Mouse (Mus musculus) heart, embryonic 16.5 days (tissue): ENCODE data around the gene Gnb5. TPM values are rescaled to one million over a fixed set of nuclear protein-coding genes. Genes with fewer than 3 reads are reported as not detected.

ENCODE experiments used
- ATAC-seq: fragments of 200-750 bp; cut with Nextera tagmentation; replicated peaks from 2 replicates; pipeline ENCODE4 v1.8.0; 2017; ENCODE audit warnings: moderate number of reproducible peaks; ENCODE audit not compliant: insufficient read depth, low FRiP score; ENCODE audit errors: extremely low read depth
- H3K27ac ChIP-seq: fragments of 300-500 bp; sonication (generic); 2 replicates; pipeline ENCODE4 v1.5.1; 2014; ENCODE audit warnings: mild to moderate bottlenecking, low read length, control low read depth, moderate library complexity
- H3K27me3 ChIP-seq: fragments of 300-500 bp; sonication (generic); 2 replicates; pipeline ENCODE4 v1.6.1; 2014; ENCODE audit warnings: low read length, mixed read lengths; ENCODE audit not compliant: control insufficient read depth, insufficient read depth
- H3K36me3 ChIP-seq: fragments of 300-500 bp; sonication (generic); 2 replicates; pipeline ENCODE4 v1.6.1; 2014; ENCODE audit not compliant: control insufficient read depth, insufficient read depth
- H3K4me1 ChIP-seq: fragments of 300-500 bp; sonication (generic); 2 replicates; pipeline ENCODE4 v1.6.1; 2014; ENCODE audit warnings: low read length, mixed read lengths; ENCODE audit not compliant: control insufficient read depth, insufficient read depth
- H3K4me2 ChIP-seq: fragments of 300-500 bp; sonication (generic); 2 replicates; pipeline ENCODE4 v1.6.1; 2014; ENCODE audit warnings: low read depth, mild to moderate bottlenecking, control low read depth, low read length
- H3K4me3 ChIP-seq: fragments of 300-500 bp; sonication (generic); 2 replicates; pipeline ENCODE4 v1.5.1; 2014; ENCODE audit warnings: mild to moderate bottlenecking, control low read depth, low read length
- H3K9ac ChIP-seq: fragments of 300-500 bp; sonication (generic); 2 replicates; pipeline ENCODE4 v1.6.1; 2014; ENCODE audit warnings: low read length, control low read depth
- H3K9me3 ChIP-seq: fragments of 300-500 bp; sonication (generic); replicated peaks from 2 replicates; pipeline ENCODE4 v1.6.1; 2016; ENCODE audit warnings: low read length; ENCODE audit not compliant: control insufficient read depth
- WGBS: fragments of 180-500 bp; shearing (Covaris S2); extraction: QIAGEN DNeasy Blood & Tissue Kit; methylation state at CpG from one replicate; pipeline ENCODE4 v1.1.7; 2014; 5-methylcytosine and 5-hydroxymethylcytosine counted together
- polyA plus RNA-seq: library from polyadenylated mRNA; unstranded; fragments of >200 nt; fragmentation: Nextera tagmentation; extraction: Ambion mirVana; gene quantifications from 2 replicates; pipeline ENCODE4 v1.2.1, GENCODE M21; 2015

Gene Gnb5
- polyA plus RNA-seq, 1 experiment from 2014 or later, result 66.9 TPM

GRCm38 (mm10) chr9:75313832-75314516 lies 7.9 kb downstream of the Gnb5 start:
- WGBS, result under 1% methylated on average over 52 of the region's 52 CpGs
- ATAC-seq, result peak; percentile 88

GRCm38 (mm10) chr9:75314517-75315105 lies 8.5 kb downstream of the Gnb5 start:
- Histone ChIP-seq H3K27ac (peak overlapping the region; percentile 87), H3K9me3 (no peaks in the 10 kb centered on the region), H3K4me2 (peak overlapping the region; percentile 88), H3K36me3 (no peaks in the 10 kb centered on the region), H3K9ac (peak overlapping the region; percentile 87), H3K4me3 (peak overlapping the region; percentile 88), H3K4me1 (peaks cover 19% of the 10 kb centered on the region), H3K27me3 (no peaks in the 10 kb centered on the region)
- 4% methylated on average over 22 of the region's 22 CpGs for WGBS
- ATAC-seq, result no peak

More at GRCm38 (mm10) chr9:75313832-75314516, 7.9 kb downstream of the Gnb5 start:
- Histone ChIP-seq H3K36me3 (no peaks in the 10 kb centered on the region), H3K4me2 (peak overlapping the region; percentile 88), H3K27ac (peak overlapping the region; percentile 87), H3K4me1 (peaks cover 14% of the 10 kb centered on the region), H3K4me3 (peak overlapping the region; percentile 88), H3K27me3 (no peaks in the 10 kb centered on the region), H3K9me3 (no peaks in the 10 kb centered on the region), H3K9ac (peak overlapping the region; percentile 87)

GRCm38 (mm10) chr9:75315238-75315637 lies 9.2 kb downstream of the Gnb5 start:
- Histone ChIP-seq H3K36me3 (no peaks in the 10 kb centered on the region), H3K4me1 (peaks cover 24% of the 10 kb centered on the region), H3K9me3 (no peaks in the 10 kb centered on the region), H3K27me3 (no peaks in the 10 kb centered on the region), H3K4me3 (peak overlapping the region; percentile 88), H3K9ac (peak overlapping the region; percentile 87; the same call in 1 of the 2 replicates), H3K27ac (no peak overlapping the region), H3K4me2 (peak overlapping the region; percentile 88)
- 65% methylated on average over 3 of the region's 3 CpGs for WGBS
- ATAC-seq, result no peak

GRCm38 (mm10) chr9:75316771-75317170 lies 10.7 kb downstream of the Gnb5 start:
- 89% methylated on average over 6 of the region's 6 CpGs for WGBS
- H3K4me1 ChIP-seq, result peaks cover 24% of the 10 kb centered on the region

GRCm38 (mm10) chr9:75318196-75318595 lies 12.1 kb downstream of the Gnb5 start:
- Histone ChIP-seq H3K27ac (no peak overlapping the region), H3K9me3 (no peaks in the 10 kb centered on the region), H3K4me2 (no peak overlapping the region), H3K9ac (no peak overlapping the region), H3K4me1 (peaks cover 24% of the 10 kb centered on the region), H3K36me3 (no peaks in the 10 kb centered on the region), H3K4me3 (no peak overlapping the region), H3K27me3 (no peaks in the 10 kb centered on the region)
- ATAC-seq, result no peak
- WGBS, result 91% methylated on average over 2 of the region's 2 CpGs

More at GRCm38 (mm10) chr9:75316771-75317170, 10.7 kb downstream of the Gnb5 start:
- no peak overlapping the region for H3K4me2 ChIP-seq
- H3K27me3 ChIP-seq, result no peaks in the 10 kb centered on the region
- no peak overlapping the region for H3K27ac ChIP-seq
- no peaks in the 10 kb centered on the region for H3K9me3 ChIP-seq
- ATAC-seq, result no peak
- no peak overlapping the region for H3K4me3 ChIP-seq
- no peak overlapping the region for H3K9ac ChIP-seq
- no peaks in the 10 kb centered on the region for H3K36me3 ChIP-seq

- Histone ChIP-seq H3K27me3 (no peaks in the 10 kb centered on the region), H3K36me3 (no peaks in the 10 kb centered on the region), H3K4me2 (no peak overlapping the region), H3K27ac (peak overlapping the region; percentile 76), H3K9me3 (no peaks in the 10 kb centered on the region), H3K4me3 (no peak overlapping the region), H3K4me1 (peaks cover 20% of the 10 kb centered on the region), H3K9ac (peak overlapping the region; percentile 40; the same call in 1 of the 2 replicates)
- ATAC-seq, result no peak
- WGBS, result 73% methylated on average over 3 of the region's 3 CpGs
Measured at GRCm38 (mm10) chr9:75319365-75319764, 13.3 kb downstream of the Gnb5 start.

GRCm38 (mm10) chr9:75322099-75322885 lies 16.2 kb downstream of the Gnb5 start:
- Histone ChIP-seq H3K9ac (no peak overlapping the region), H3K27ac (no peak overlapping the region; the same call in 1 of the 2 replicates), H3K4me3 (no peak overlapping the region), H3K4me2 (no peak overlapping the region), H3K9me3 (no peaks in the 10 kb centered on the region), H3K4me1 (peaks cover 10% of the 10 kb centered on the region), H3K36me3 (no peaks in the 10 kb centered on the region), H3K27me3 (no peaks in the 10 kb centered on the region)
- WGBS, result 61% methylated on average over 13 of the region's 13 CpGs
- ATAC-seq, result 0 out of 2 replicates have a peak, but pooled peaks have one; percentile 49

GRCm38 (mm10) chr9:75328047-75328446 lies 22.0 kb downstream of the Gnb5 start:
- H3K4me2 ChIP-seq, result no peak overlapping the region
- no peaks in the 10 kb centered on the region for H3K4me1 ChIP-seq
- H3K9ac ChIP-seq, result no peak overlapping the region
- H3K4me3 ChIP-seq, result no peak overlapping the region
- H3K27ac ChIP-seq, result no peak overlapping the region
- ATAC-seq, result no peak
- H3K36me3 ChIP-seq, result peaks cover 9% of the 10 kb centered on the region
- H3K9me3 ChIP-seq, result no peaks in the 10 kb centered on the region
- H3K27me3 ChIP-seq, result no peaks in the 10 kb centered on the region
- WGBS, result 96% methylated on average over 3 of the region's 3 CpGs
